Mouse (Mus musculus) Patski (cell line): ENCODE data around the gene Chchd1. TPM values are rescaled to one million over a fixed set of nuclear protein-coding genes. Genes with fewer than 3 reads are reported as not detected.

Experiments
- ATAC-seq: fragments of 100-300 bp; one replicate; pipeline ENCODE4 v1.8.0; 2021
- CTCF ChIA-PET: fragments of 350-600 bp; sonication (Branson Sonifier 250); formaldehyde crosslinking; loops from one replicate; lab custom pipeline; 2022; ENCODE audit warnings: inconsistent platforms; lab: Charles Lee
- POLR2A ChIA-PET: fragments of 350-600 bp; sonication (Branson Sonifier 250); formaldehyde crosslinking; loops from one replicate; lab custom pipeline; 2022; ENCODE audit warnings: antibody characterized with exemption, inconsistent platforms; lab: Charles Lee
- DNase-seq: peaks from one replicate; pipeline ENCODE4 v3.0.0-alpha.2; 2011; ENCODE audit warnings: low read depth, low spot score
- H3K27me3 ChIP-seq: fragments of 371-371 bp; one replicate; pipeline ENCODE4 v1.5.1; 2021
- CTCF ChIP-seq: fragments of 100-300 bp; IDR thresholded peaks from one replicate; pipeline ENCODE4 v1.5.1; 2021
- in situ Hi-C: fragments of 300-500 bp; cut with MboI; formaldehyde crosslinking; loops from 3 replicates; pipeline ENCODE4 v1.11.1; 2018; ENCODE audit warnings: low pct_unique_long_range_greater_than_20kb, mixed read lengths
- polyA plus RNA-seq: library from polyadenylated mRNA; unstranded; gene quantifications from one replicate; pipeline ENCODE4 v1.2.3, GENCODE M21; 2021

Chchd1 gene
- polyA plus RNA-seq, result 96.6 TPM

- ATAC-seq, result peak; percentile 42
- H3K27me3 ChIP-seq, result no peaks in the 10 kb centered on the region
- DNase-seq, result no peak
- in situ Hi-C loops, result no loop called here
- ChIA-PET POLR2A (interaction anchor here (1.7 kb wide), 1 partner anchor 10 kb away, joined by 5 read pairs; no protein-coding TSS in a partner anchor), CTCF (no interaction called here)
- no peak for TF ChIP-seq CTCF
These were observed at the start of gene Chchd1 for GRCm38 (mm10) chr14:20702741-20703381. Gene Chchd1 (plus strand): TSS chr14:20703006.

GRCm38 (mm10) chr14:20654690-20655421 lies 48.0 kb upstream of the Chchd1 start:
- ATAC-seq (no peak), DNase-seq (no peak)
- ChIA-PET POLR2A (interaction anchor here (0.6 kb wide), 1 partner anchor 19 kb away, joined by 5 read pairs; no protein-coding TSS in a partner anchor), CTCF (interaction anchor here (1.0 kb wide), 1 partner anchor 78 kb away, joined by 3 read pairs; no protein-coding TSS in a partner anchor)
- in situ Hi-C loops, result loop anchor here (5.0 kb wide), 1 partner anchor 68 kb away; no protein-coding TSS in a partner anchor
- H3K27me3 ChIP-seq, result no peaks in the 10 kb centered on the region
- no peak for TF ChIP-seq CTCF

- ATAC-seq (no peak), DNase-seq (no peak)
- ChIA-PET CTCF (interaction anchor here (1.0 kb wide), 1 partner anchor 79 kb away, joined by 3 read pairs; no protein-coding TSS in a partner anchor), POLR2A (no interaction called here)
- TF ChIP-seq CTCF, result no peak
- in situ Hi-C loops, result loop anchor here (5.0 kb wide), 1 partner anchor 68 kb away; no protein-coding TSS in a partner anchor
- no peaks in the 10 kb centered on the region for H3K27me3 ChIP-seq
These were observed 47.1 kb upstream of the Chchd1 start for GRCm38 (mm10) chr14:20655731-20656130.

GRCm38 (mm10) chr14:20656361-20656760 lies 46.4 kb upstream of the Chchd1 start, which contains the start of gene Myoz1:
Gene Myoz1 (minus strand): TSS chr14:20656540.
- no peaks in the 10 kb centered on the region for H3K27me3 ChIP-seq
- ChIA-PET CTCF (no interaction called here), POLR2A (no interaction called here)
- no peak for ATAC-seq
- in situ Hi-C loops, result loop anchor here (5.0 kb wide), 1 partner anchor 69 kb away; no protein-coding TSS in a partner anchor
- DNase-seq, result no peak
- TF ChIP-seq CTCF, result no peak

- ChIA-PET CTCF (interaction anchor here (0.7 to 6.2 kb wide), 13 partner anchors 10 to 91 kb away, joined by 3 to 72 read pairs (median 4); partner anchors contain the start of gene Usp54), POLR2A (interaction anchor here (0.5 to 1.2 kb wide), 2 partner anchors 51 to 82 kb away, joined by 3 to 4 read pairs; no protein-coding TSS in a partner anchor)
- DNase-seq (no peak), ATAC-seq (no peak)
- H3K27me3 ChIP-seq, result no peaks in the 10 kb centered on the region
- in situ Hi-C loops, result loop anchor here (5.0 kb wide), 1 partner anchor 71 kb away; no protein-coding TSS in a partner anchor
- no peak for TF ChIP-seq CTCF
These were observed 44.5 kb upstream of the Chchd1 start for GRCm38 (mm10) chr14:20658326-20658725.

- no peak for DNase-seq
- H3K27me3 ChIP-seq, result no peaks in the 10 kb centered on the region
- TF ChIP-seq CTCF, result no peak
- ChIA-PET POLR2A (interaction anchor here (0.6 to 1.2 kb wide), 2 partner anchors 49 to 83 kb away, joined by 3 to 4 read pairs; no protein-coding TSS in a partner anchor), CTCF (interaction anchor here (0.7 to 6.2 kb wide), 13 partner anchors 10 to 97 kb away, joined by 3 to 72 read pairs (median 4); partner anchors contain the start of gene Usp54)
- ATAC-seq, result no peak
- in situ Hi-C loops, result loop anchor here (5.0 kb wide), 1 partner anchor 72 kb away; no protein-coding TSS in a partner anchor
These were observed 43.9 kb upstream of the Chchd1 start for GRCm38 (mm10) chr14:20658902-20659301.

GRCm38 (mm10) chr14:20659687-20660086 lies 43.1 kb upstream of the Chchd1 start:
- CTCF ChIA-PET, result interaction anchor here (0.9 to 6.2 kb wide), 6 partner anchors 11 to 98 kb away, joined by 3 to 72 read pairs (median 6); no protein-coding TSS in a partner anchor
- POLR2A ChIA-PET, result interaction anchor here (0.6 to 1.2 kb wide), 2 partner anchors 48 to 83 kb away, joined by 3 to 4 read pairs; no protein-coding TSS in a partner anchor
- ATAC-seq, result no peak
- no peak for DNase-seq
- in situ Hi-C loops, result loop anchor here (5.0 kb wide), 1 partner anchor 72 kb away; no protein-coding TSS in a partner anchor
- H3K27me3 ChIP-seq, result no peaks in the 10 kb centered on the region
- no peak for TF ChIP-seq CTCF

- ChIA-PET POLR2A (interaction anchor here (0.7 to 1.3 kb wide), 6 partner anchors 9 to 99 kb away, joined by 3 to 5 read pairs (median 3); no protein-coding TSS in a partner anchor), CTCF (interaction anchor here (0.7 to 6.2 kb wide), 12 partner anchors 12 to 96 kb away, joined by 3 to 72 read pairs (median 4); no protein-coding TSS in a partner anchor)
- no peak for TF ChIP-seq CTCF
- in situ Hi-C loops, result no loop called here
- DNase-seq (peak; percentile 69), ATAC-seq (peak; percentile 83)
- no peaks in the 10 kb centered on the region for H3K27me3 ChIP-seq
These were observed 41.8 kb upstream of the Chchd1 start for GRCm38 (mm10) chr14:20660827-20661660.
